Mouse (Mus musculus) heart, adult 2 months (tissue): Measurements from ENCODE around the gene Polr2c. TPM values are rescaled to one million over a fixed set of nuclear protein-coding genes. Genes with fewer than 3 reads are reported as not detected.

Experiments used
- DNase-seq, 2 experiments: peaks; one replicate each; pipeline ENCODE4 v3.0.0; 2021
- H3K27ac ChIP-seq: fragments of 200-600 bp; 2 replicates; pipeline ENCODE4 v1.8.1; 2022
- H3K27me3 ChIP-seq: fragments of 200-500 bp; 2 replicates; pipeline ENCODE4 v1.6.1; 2012; ENCODE audit warnings: mild to moderate bottlenecking, low read length, inconsistent platforms, mixed read lengths; ENCODE audit not compliant: control insufficient read depth, insufficient read depth
- H3K36me3 ChIP-seq: fragments of 200-500 bp; 2 replicates; pipeline ENCODE4 v1.6.1; 2012; ENCODE audit warnings: low read length, inconsistent platforms; ENCODE audit not compliant: control insufficient read depth, insufficient read depth
- H3K4me1 ChIP-seq: fragments of 200-500 bp; 2 replicates; pipeline ENCODE4 v1.6.1; 2011; ENCODE audit warnings: low read length; ENCODE audit not compliant: control insufficient read depth, insufficient read depth
- H3K4me3 ChIP-seq: fragments of 200-600 bp; 2 replicates; pipeline ENCODE4 v1.8.1; 2022
- H3K79me2 ChIP-seq: fragments of 200-500 bp; replicated peaks from 2 replicates; pipeline ENCODE4 v1.6.1; 2012; ENCODE audit warnings: mild to moderate bottlenecking, inconsistent platforms, low read length, moderate library complexity, mixed read lengths; ENCODE audit not compliant: control insufficient read depth, insufficient read depth
- H3K9ac ChIP-seq: fragments of 200-500 bp; 2 replicates; pipeline ENCODE4 v1.6.1; 2012; ENCODE audit warnings: low read depth, mild to moderate bottlenecking, control low read depth, inconsistent platforms, low read length, mixed read lengths
- CTCF ChIP-seq: fragments of 200-600 bp; IDR thresholded peaks from 2 replicates; pipeline ENCODE4 v1.8.1; 2022; ENCODE audit warnings: antibody characterized with exemption, mild to moderate bottlenecking, moderate library complexity
- EP300 ChIP-seq: fragments of 200-500 bp; IDR thresholded peaks from 2 replicates; pipeline ENCODE4 v1.6.1; 2011; ENCODE audit warnings: low read depth, low read length, control low read depth; ENCODE audit not compliant: insufficient read depth
- POLR2A ChIP-seq: fragments of 200-500 bp; IDR thresholded peaks from 2 replicates; pipeline ENCODE4 v1.6.1; 2011; ENCODE audit warnings: mild to moderate bottlenecking, low read depth, low read length, control low read depth; ENCODE audit not compliant: insufficient read depth
- WGBS: fragments of 180-500 bp; shearing (Covaris S2); methylation state at CpG from one replicate; pipeline ENCODE4 v1.1.7; 2018; 5-methylcytosine and 5-hydroxymethylcytosine counted together
- intact Hi-C: fragments of 180-260 bp; cut with DNase I; formaldehyde crosslinking; loops from one replicate; pipeline ENCODE4 v1.15.1; 2025
- polyA plus RNA-seq: library from polyadenylated mRNA; depleted of rRNA; stranded (reverse); fragments of >200 nt; gene quantifications from 2 replicates; pipeline ENCODE4 v1.2.3, GENCODE M21; 2012
- total RNA-seq, 2 experiments: library from RNA; stranded (reverse); gene quantifications; 2 replicates each; pipeline ENCODE4 v1.2.3; 2021

Gene Polr2c
- total and polyA plus RNA-seq, 3 experiments = 55.9 to 142 (median 69.5) TPM

GRCm38 (mm10) chr8:94857011-94857345, 272 bp upstream of the Polr2c start:
- Histone ChIP-seq H3K27me3 (no peaks in the 10 kb centered on the region), H3K9ac (no peak overlapping the region; the same call in 1 of the 2 replicates), H3K4me3 (peak overlapping the region; percentile 100), H3K79me2 (peaks cover 6% of the 10 kb centered on the region), H3K36me3 (no peaks in the 10 kb centered on the region), H3K27ac (no peak overlapping the region; the same call in 1 of the 2 replicates), H3K4me1 (no peaks in the 10 kb centered on the region; the same call in 1 of the 2 replicates)
- TF ChIP-seq EP300 (no peak), POLR2A (no peak), CTCF (no peak)
- WGBS = 19% methylated on average over 5 of the region's 5 CpGs
- DNase-seq = no peak
- intact Hi-C loops = loop anchor here (2.0 kb wide), 1 partner anchor 18 kb away; the partner anchor contains the start of genes Ciapin1 and Coq9

GRCm38 (mm10) chr8:94861352-94861910, 4.2 kb downstream of the Polr2c start:
- TF ChIP-seq POLR2A (no peak), CTCF (peak; percentile 96), EP300 (no peak)

GRCm38 (mm10) chr8:94862487-94863220, 5.4 kb downstream of the Polr2c start:
- no peak for DNase-seq
- Histone ChIP-seq H3K4me1 (peaks cover 3% of the 10 kb centered on the region; the same call in 1 of the 2 replicates), H3K27ac (peak overlapping the region; percentile 18; the same call in 1 of the 2 replicates), H3K9ac (no peak overlapping the region), H3K4me3 (no peak overlapping the region), H3K36me3 (no peaks in the 10 kb centered on the region), H3K27me3 (no peaks in the 10 kb centered on the region), H3K79me2 (peaks cover 3% of the 10 kb centered on the region)
- intact Hi-C loops = no loop called here
- WGBS = 59% methylated on average over 12 of the region's 12 CpGs
- no peak for TF ChIP-seq EP300

More at GRCm38 (mm10) chr8:94861352-94861910, 4.2 kb downstream of the Polr2c start:
- H3K4me1 ChIP-seq = peaks cover 3% of the 10 kb centered on the region; the same call in 1 of the 2 replicates
- no peak overlapping the region for H3K27ac ChIP-seq
- WGBS = 63% methylated on average over 8 of the region's 8 CpGs
- H3K36me3 ChIP-seq = no peaks in the 10 kb centered on the region
- intact Hi-C loops = loop anchor here (2.0 kb wide), 1 partner anchor 13 kb away; no protein-coding TSS in a partner anchor
- no peak overlapping the region for H3K9ac ChIP-seq
- no peak overlapping the region for H3K4me3 ChIP-seq
- H3K79me2 ChIP-seq = peaks cover 6% of the 10 kb centered on the region
- no peaks in the 10 kb centered on the region for H3K27me3 ChIP-seq
- peak; percentile 62 to 71 for DNase-seq

- Histone ChIP-seq H3K27me3 (no peaks in the 10 kb centered on the region), H3K79me2 (no peaks in the 10 kb centered on the region), H3K27ac (no peak overlapping the region), H3K4me3 (no peak overlapping the region), H3K9ac (no peak overlapping the region), H3K36me3 (no peaks in the 10 kb centered on the region), H3K4me1 (peaks cover 3% of the 10 kb centered on the region; the same call in 1 of the 2 replicates)
- DNase-seq = no peak
- 52% methylated on average over 10 of the region's 10 CpGs for WGBS
- intact Hi-C loops = no loop called here
- TF ChIP-seq EP300 (no peak), POLR2A (no peak), CTCF (peak; percentile 49)
Observed at GRCm38 (mm10) chr8:94863897-94864673, 6.8 kb downstream of the Polr2c start.

- H3K4me1 ChIP-seq = peaks cover 11% of the 10 kb centered on the region
Observed at GRCm38 (mm10) chr8:94865292-94865691, 8.0 kb downstream of the Polr2c start.

More at GRCm38 (mm10) chr8:94865292-94865691, 8.0 kb downstream of the Polr2c start:
- TF ChIP-seq EP300 (no peak), POLR2A (no peak), CTCF (no peak)
- intact Hi-C loops = no loop called here
- no peaks in the 10 kb centered on the region for H3K36me3 ChIP-seq
- H3K79me2 ChIP-seq = no peaks in the 10 kb centered on the region
- H3K27me3 ChIP-seq = no peaks in the 10 kb centered on the region
- no peak overlapping the region for H3K9ac ChIP-seq
- H3K4me3 ChIP-seq = no peak overlapping the region
- 64% methylated on average over 10 of the region's 10 CpGs for WGBS
- no peak for DNase-seq
- no peak overlapping the region for H3K27ac ChIP-seq
